Mouse (Mus musculus) heart, embryonic 15.5 days (tissue): Measurements from ENCODE around the gene Hpca. TPM values are rescaled to one million over a fixed set of nuclear protein-coding genes. Genes with fewer than 3 reads are reported as not detected.

ENCODE experiments used
- ATAC-seq: fragments of 200-750 bp; cut with Nextera tagmentation; replicated peaks from 2 replicates; pipeline ENCODE4 v1.8.0; 2017; ENCODE audit warnings: low read depth, moderate TSS enrichment; ENCODE audit not compliant: insufficient number of reproducible peaks, insufficient read depth, low FRiP score
- H3K27ac ChIP-seq: fragments of 300-500 bp; sonication (generic); 2 replicates; pipeline ENCODE4 v1.5.1; 2015; ENCODE audit warnings: mild to moderate bottlenecking, inconsistent platforms
- H3K27me3 ChIP-seq: fragments of 300-500 bp; sonication (generic); 2 replicates; pipeline ENCODE4 v1.6.1; 2015; ENCODE audit warnings: inconsistent platforms
- H3K36me3 ChIP-seq: fragments of 300-500 bp; sonication (generic); 2 replicates; pipeline ENCODE4 v1.6.1; 2015; ENCODE audit warnings: mild to moderate bottlenecking, inconsistent platforms
- H3K4me1 ChIP-seq: fragments of 300-500 bp; sonication (generic); replicated peaks from 2 replicates; pipeline ENCODE4 v1.6.1; 2015; ENCODE audit warnings: inconsistent platforms
- H3K4me2 ChIP-seq: fragments of 300-500 bp; sonication (generic); 2 replicates; pipeline ENCODE4 v1.6.1; 2015; ENCODE audit warnings: inconsistent platforms, mild to moderate bottlenecking, moderate library complexity
- H3K4me3 ChIP-seq: fragments of 300-500 bp; sonication (generic); 2 replicates; pipeline ENCODE4 v1.5.1; 2015; ENCODE audit warnings: mild to moderate bottlenecking, inconsistent platforms
- H3K9ac ChIP-seq: fragments of 300-500 bp; sonication (generic); 2 replicates; pipeline ENCODE4 v1.6.1; 2015; ENCODE audit warnings: mild to moderate bottlenecking, inconsistent platforms
- H3K9me3 ChIP-seq: fragments of 300-500 bp; sonication (generic); replicated peaks from 2 replicates; pipeline ENCODE4 v1.6.1; 2016; ENCODE audit warnings: inconsistent platforms
- WGBS: fragments of 180-500 bp; shearing (Covaris S2); methylation state at CpG from one replicate; pipeline ENCODE4 v1.1.7; 2015; ENCODE audit warnings: mixed read lengths; 5-methylcytosine and 5-hydroxymethylcytosine counted together
- polyA plus RNA-seq: library from polyadenylated mRNA; unstranded; fragments of >200 nt; fragmentation: Nextera tagmentation; extraction: Ambion mirVana; gene quantifications from 2 replicates; pipeline ENCODE4 v1.2.1, GENCODE M21; 2015

The Hpca gene
- polyA plus RNA-seq, 1 experiment from 2014 or later = 0.68 TPM

- Histone ChIP-seq H3K36me3 (peaks cover 46% of the 10 kb centered on the region), H3K9ac (no peak overlapping the region), H3K27ac (no peak overlapping the region), H3K4me2 (no peak overlapping the region), H3K4me3 (no peak overlapping the region), H3K9me3 (no peaks in the 10 kb centered on the region), H3K4me1 (peaks cover 5% of the 10 kb centered on the region; the same call in 1 of the 2 replicates), H3K27me3 (no peaks in the 10 kb centered on the region)
- 83% methylated on average over 7 of the region's 7 CpGs for WGBS
- ATAC-seq = no peak
Observed at GRCm38 (mm10) chr4:129081041-129081440, 40.8 kb downstream of the Hpca start.

- WGBS = 92% methylated on average over 9 of the region's 9 CpGs
Observed at GRCm38 (mm10) chr4:129079126-129079525, 42.7 kb downstream of the Hpca start.

GRCm38 (mm10) chr4:129068848-129069247 is 53.0 kb downstream of the Hpca start:
- no peak overlapping the region for H3K4me3 ChIP-seq
- no peak overlapping the region for H3K9ac ChIP-seq
- H3K36me3 ChIP-seq = no peaks in the 10 kb centered on the region
- H3K9me3 ChIP-seq = no peaks in the 10 kb centered on the region
- ATAC-seq = no peak
- no peak overlapping the region for H3K4me2 ChIP-seq
- H3K27me3 ChIP-seq = no peaks in the 10 kb centered on the region
- WGBS = 88% methylated on average over 4 of the region's 4 CpGs
- peaks cover 12% of the 10 kb centered on the region for H3K4me1 ChIP-seq
- no peak overlapping the region for H3K27ac ChIP-seq

More at GRCm38 (mm10) chr4:129079126-129079525, 42.7 kb downstream of the Hpca start:
- Histone ChIP-seq H3K4me1 (peaks cover 5% of the 10 kb centered on the region; the same call in 1 of the 2 replicates), H3K9me3 (no peaks in the 10 kb centered on the region), H3K27ac (no peak overlapping the region), H3K9ac (no peak overlapping the region), H3K4me2 (no peak overlapping the region), H3K4me3 (no peak overlapping the region), H3K27me3 (no peaks in the 10 kb centered on the region), H3K36me3 (peaks cover 51% of the 10 kb centered on the region)
- no peak for ATAC-seq

GRCm38 (mm10) chr4:129067638-129068415 is 54.0 kb downstream of the Hpca start:
- no peak overlapping the region for H3K27ac ChIP-seq
- H3K27me3 ChIP-seq = no peaks in the 10 kb centered on the region
- no peak for ATAC-seq
- H3K4me2 ChIP-seq = no peak overlapping the region
- H3K4me3 ChIP-seq = no peak overlapping the region
- 89% methylated on average over 5 of the region's 5 CpGs for WGBS
- H3K9me3 ChIP-seq = no peaks in the 10 kb centered on the region
- H3K9ac ChIP-seq = no peak overlapping the region
- H3K4me1 ChIP-seq = peaks cover 12% of the 10 kb centered on the region
- H3K36me3 ChIP-seq = no peaks in the 10 kb centered on the region

- H3K27ac ChIP-seq = no peak overlapping the region
- ATAC-seq = no peak
- peaks cover 2% of the 10 kb centered on the region for H3K4me1 ChIP-seq
- H3K4me2 ChIP-seq = no peak overlapping the region
- H3K9me3 ChIP-seq = no peaks in the 10 kb centered on the region
- H3K27me3 ChIP-seq = no peaks in the 10 kb centered on the region
- no peaks in the 10 kb centered on the region for H3K36me3 ChIP-seq
- no peak overlapping the region for H3K4me3 ChIP-seq
- no peak overlapping the region for H3K9ac ChIP-seq
Observed at GRCm38 (mm10) chr4:129065688-129066236, 56.1 kb downstream of the Hpca start.

- H3K36me3 ChIP-seq = no peaks in the 10 kb centered on the region
- ATAC-seq = no peak
- H3K9me3 ChIP-seq = no peaks in the 10 kb centered on the region
- no peak overlapping the region for H3K4me2 ChIP-seq
- no peak overlapping the region for H3K9ac ChIP-seq
- no peak overlapping the region for H3K27ac ChIP-seq
- peaks cover 17% of the 10 kb centered on the region for H3K4me1 ChIP-seq
- H3K4me3 ChIP-seq = no peak overlapping the region
- H3K27me3 ChIP-seq = no peaks in the 10 kb centered on the region
- 70% methylated on average over 3 of the region's 3 CpGs for whole genome bisulfite sequencing
Observed at GRCm38 (mm10) chr4:129062281-129063075, 59.4 kb downstream of the Hpca start.

Other genes starting within 250 kb of the Hpca start
- gene Trim62, start 238.5 kb downstream of the Hpca start, polyA plus RNA-seq = 2.3 and 2.9 TPM in 2 replicates
- 6.8 and 10.4 TPM in 2 replicates for gene Azin2, start 159.6 kb downstream of the Hpca start, polyA plus RNA-seq
- gene Ak2, start 130.1 kb downstream of the Hpca start, polyA plus RNA-seq = 149 and 155 TPM in 2 replicates
- 5.4 and 7.7 TPM in 2 replicates for gene Rnf19b, start 63.8 kb downstream of the Hpca start, polyA plus RNA-seq
- 0.35 and 1.6 TPM in 2 replicates for gene Tmem54, start 16.5 kb downstream of the Hpca start, polyA plus RNA-seq
- gene Fndc5, start 15.0 kb upstream of the Hpca start, polyA plus RNA-seq = 12.2 and 12.3 TPM in 2 replicates
- 10.8 and 13.2 TPM in 2 replicates for gene S100pbp, start 67.7 kb upstream of the Hpca start, polyA plus RNA-seq
- 40.8 and 48.8 TPM in 2 replicates for gene Yars, start 67.7 kb upstream of the Hpca start, polyA plus RNA-seq
- gene C77080, start 139.4 kb upstream of the Hpca start, polyA plus RNA-seq = 1.4 and 3.1 TPM in 2 replicates
- gene Sync, start 165.6 kb upstream of the Hpca start, polyA plus RNA-seq = 2.1 and 2.3 TPM in 2 replicates
- 262 and 276 TPM in 2 replicates for gene Rbbp4, start 213.3 kb upstream of the Hpca start, polyA plus RNA-seq
- 33.1 and 43.1 TPM in 2 replicates for gene Zbtb8os, start 213.7 kb upstream of the Hpca start, polyA plus RNA-seq